Mouse (Mus musculus) hindlimb bud, embryonic 11.5 days (tissue): ENCODE results near the gene Tas2r123.

ENCODE experiments used
- DNase-seq: peaks from one replicate; pipeline ENCODE4 v3.0.0-alpha.2; 2012; ENCODE audit warnings: low read depth, low spot score; ENCODE audit errors: extremely low spot score

The Tas2r123 gene

DNA sequence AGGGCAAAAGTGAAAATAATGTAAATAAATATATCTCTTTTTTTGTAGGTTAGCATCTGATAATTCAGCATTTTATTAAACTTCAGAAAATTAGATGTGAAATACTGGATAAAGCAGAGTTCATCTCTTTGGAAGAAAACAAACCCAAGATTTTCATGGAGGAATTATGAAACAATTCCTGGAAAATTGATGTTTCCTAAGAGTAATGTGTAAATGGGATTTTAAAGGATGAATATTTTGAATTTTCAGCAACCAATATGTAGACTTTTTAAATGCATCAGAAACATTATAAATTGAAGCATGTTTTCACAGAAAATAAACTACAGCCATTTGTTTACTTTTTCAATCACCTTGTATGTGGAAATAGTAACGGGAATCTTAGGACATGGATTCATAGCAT is at the start of gene Tas2r123:
Gene Tas2r123 (plus strand): TSS at position 301 of the 400 bp plus-strand sequence.
- no peak for DNase-seq

DNA sequence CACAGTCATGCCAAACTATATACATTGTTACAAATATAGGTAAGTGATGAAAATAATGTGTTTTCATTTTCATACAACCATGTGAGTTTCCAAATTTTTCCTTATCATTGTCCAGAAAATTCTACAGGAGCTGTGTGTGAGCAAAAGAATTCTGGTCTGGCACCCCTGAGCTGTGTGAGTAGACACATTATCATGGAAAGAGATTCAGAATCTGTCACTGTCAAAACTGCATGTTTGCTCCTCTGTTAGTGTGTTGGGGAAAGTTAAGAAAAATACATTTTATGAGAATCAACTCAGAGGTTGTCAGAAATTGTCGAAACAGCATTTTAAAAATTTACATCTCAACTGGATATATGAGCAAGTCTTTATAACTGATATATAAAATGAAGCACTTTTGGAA is 44.4 kb upstream of the Tas2r123 start, which contains the start of gene Tas2r117:
Gene Tas2r117 (plus strand): TSS at position 301 of the 400 bp plus-strand sequence.
- no peak for DNase-seq

DNA sequence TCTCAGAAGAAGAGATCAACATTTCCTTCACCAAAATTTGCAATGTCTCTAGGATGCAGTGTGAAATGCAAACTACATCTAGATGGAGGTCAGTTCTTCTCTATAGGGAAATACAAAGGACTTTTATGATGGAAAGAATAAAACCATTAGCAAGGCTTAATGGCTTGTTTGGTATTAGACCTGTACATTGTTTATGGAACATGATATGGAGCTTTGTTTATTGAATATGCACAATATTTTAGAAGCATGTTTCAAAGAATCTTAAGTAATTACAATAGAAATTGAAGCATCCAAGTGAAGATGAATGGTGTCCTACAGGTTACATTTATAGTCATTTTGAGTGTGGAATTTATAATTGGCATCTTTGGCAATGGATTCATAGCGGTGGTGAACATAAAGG is 8.2 kb downstream of the Tas2r123 start, which contains the start of gene Tas2r116:
Gene Tas2r116 (plus strand): TSS at position 301 of the 400 bp plus-strand sequence.
- DNase-seq: no peak

DNA sequence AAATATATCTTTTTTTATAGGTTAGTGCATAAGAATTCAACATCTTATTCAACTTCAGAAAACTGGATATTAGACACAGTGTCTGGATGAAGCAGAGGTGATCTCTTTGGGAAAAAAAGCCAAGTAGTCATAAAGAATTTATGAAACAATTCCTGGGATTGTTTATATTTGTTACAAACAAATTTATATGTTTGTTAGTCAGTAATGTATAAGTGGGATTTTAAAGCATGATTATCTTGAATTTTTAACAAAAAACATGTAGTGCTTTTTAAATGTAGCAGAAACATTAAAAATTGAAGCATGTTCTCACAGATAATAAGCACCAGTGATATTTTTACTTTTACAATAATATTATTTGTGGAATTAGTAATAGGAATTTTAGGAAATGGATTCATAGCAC is 20.8 kb downstream of the Tas2r123 start, which contains the start of gene Tas2r110:
Gene Tas2r110 (plus strand): TSS at position 301 of the 400 bp plus-strand sequence.
- DNase-seq: no peak

DNA sequence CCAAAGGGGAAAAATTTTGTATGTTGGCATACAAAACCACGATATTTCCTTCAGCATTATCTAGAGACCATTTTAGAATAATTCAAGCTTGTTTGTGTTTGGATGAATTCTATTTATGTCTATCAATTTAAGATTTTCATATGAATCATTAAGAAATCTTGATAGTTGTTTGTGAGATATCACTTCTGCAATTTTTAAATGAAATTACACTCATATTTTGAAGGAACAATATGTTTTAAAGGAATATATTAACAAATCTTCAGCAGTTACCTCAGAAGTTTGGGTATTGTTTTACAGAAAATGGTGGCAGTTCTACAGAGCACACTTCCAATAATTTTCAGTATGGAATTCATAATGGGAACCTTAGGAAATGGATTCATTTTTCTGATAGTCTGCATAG is 45.8 kb downstream of the Tas2r123 start, which contains the start of gene Tas2r113:
Gene Tas2r113 (plus strand): TSS at position 301 of the 400 bp plus-strand sequence.
- no peak for DNase-seq
